8 mouse cellular contexts compared by ENCODE assay signal in the genomic region with DNA sequence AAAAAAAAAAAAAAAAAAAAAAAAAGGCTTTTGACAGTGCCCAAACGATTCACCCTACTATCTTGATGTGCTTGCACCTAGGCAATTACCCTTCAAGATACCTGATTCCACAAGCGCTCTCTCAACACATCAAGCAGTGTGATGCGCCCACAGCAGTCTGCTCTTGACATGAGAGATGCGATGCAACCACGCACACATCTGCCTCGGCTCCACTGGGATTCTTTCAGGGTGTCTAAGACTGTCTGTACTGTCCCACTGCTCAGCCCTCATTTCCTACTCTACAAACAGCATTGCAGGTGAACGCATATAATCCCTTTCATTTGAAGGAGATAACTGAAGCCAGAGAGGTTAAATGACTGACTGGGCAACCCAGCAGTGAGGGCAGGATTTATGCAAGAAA. TPM values are rescaled to one million over a fixed set of nuclear protein-coding genes. Genes with fewer than 3 reads are reported as not detected.
DNase-seq lines count a peak whose midpoint lies in the region; ATAC-seq and TF ChIP-seq lines count a peak whose summit lies in the region.

No protein-coding gene starts in this region.

- peaks cover 54% of the 10 kb centered on the region for H3K79me2 ChIP-seq in C2C12 (ENCODE audit: control insufficient read depth, insufficient read depth)

- no peak for TF ChIP-seq POLR2A in embryonic fibroblast, embryonic 13.5 days (IDR thresholded peaks at IDR 0.05; ENCODE audit: low read depth, low read length)

- intact Hi-C loops in gastrocnemius, postnatal 36 days (cut with DNase I) = loop anchor here (2.0 to 5.0 kb wide), 2 partner anchors 97 to 131 kb away; no protein-coding TSS in a partner anchor

- no peaks in the 10 kb centered on the region for H3K27me3 ChIP-seq in heart, embryonic 14.5 days (ENCODE audit: control insufficient read depth, insufficient read depth, low read length)
- no peaks in the 10 kb centered on the region for H3K27me3 ChIP-seq in C2C12 (ENCODE audit: control insufficient read depth, insufficient read depth, insufficient read length)
- no peaks in the 10 kb centered on the region for H3K27me3 ChIP-seq in liver, embryonic 12.5 days (replicated peaks)

- H3K4me1 ChIP-seq in heart, embryonic 14.5 days (ENCODE audit: control insufficient read depth in 2 of 2, insufficient read depth in 2 of 2, low read length in 2 of 2) = peaks cover 4 to 18% of the 10 kb centered on the region in 2 experiments
- H3K4me1 ChIP-seq in embryonic fibroblast, embryonic 13.5 days (ENCODE audit: control insufficient read depth, insufficient read depth, low read length) = peaks cover 5% of the 10 kb centered on the region; the same call in 1 of the 2 replicates
- peaks cover 15% of the 10 kb centered on the region for H3K4me1 ChIP-seq in liver, embryonic 12.5 days

- H3ac ChIP-seq in C2C12 (ENCODE audit: control insufficient read depth, insufficient read length, low read depth) = peak overlapping the region; percentile 93

- peak overlapping the region; percentile 95 for H3K9ac ChIP-seq in heart, embryonic 14.5 days (ENCODE audit: low read length)
- peak overlapping the region; percentile 77 for H3K9ac ChIP-seq in liver, embryonic 12.5 days

- H3K4me3 ChIP-seq in heart, embryonic 14.5 days (ENCODE audit: control insufficient read depth in 1 of 2, insufficient read depth in 1 of 2, low read depth in 1 of 2, low read length in 2 of 2) = peak overlapping the region; percentile 95 to 98
- H3K4me3 ChIP-seq in C2C12 (ENCODE audit: insufficient read depth, poor library complexity, severe bottlenecking) = peak overlapping the region; percentile 79
- peak overlapping the region; percentile 67 for H3K4me3 ChIP-seq in embryonic fibroblast, embryonic 13.5 days (ENCODE audit: insufficient read depth, low read length)
- peak overlapping the region; percentile 89 for H3K4me3 ChIP-seq in liver, embryonic 12.5 days

- peaks cover 31% of the 10 kb centered on the region for H3K79me3 ChIP-seq in C2C12 (ENCODE audit: low read depth)

- no peaks in the 10 kb centered on the region for H3K9me3 ChIP-seq in heart, embryonic 14.5 days (ENCODE audit: control insufficient read depth, low read length)
- no peaks in the 10 kb centered on the region for H3K9me3 ChIP-seq in liver, embryonic 12.5 days (replicated peaks)

- peak overlapping the region; percentile 70 for H3K4me2 ChIP-seq in heart, embryonic 14.5 days (ENCODE audit: low read length)
- H3K4me2 ChIP-seq in liver, embryonic 12.5 days = peak overlapping the region; percentile 84

- TF ChIP-seq CTCF in C2C12 (IDR thresholded peaks at IDR 0.05; ENCODE audit: control insufficient read depth, insufficient read depth, insufficient read length) = no peak
- no peak for TF ChIP-seq CTCF in embryonic fibroblast, embryonic 13.5 days (IDR thresholded peaks at IDR 0.05; ENCODE audit: borderline replicate concordance, insufficient read depth, low read length)

- ATAC-seq in heart, embryonic 14.5 days (ENCODE audit: insufficient number of reproducible peaks, insufficient read depth, low FRiP score, low read depth) = no peak
- ATAC-seq in liver, embryonic 12.5 days = no peak

- peak overlapping the region in 1 of 2 experiments; percentile 92; a peak in 1 of 4 replicates for H3K27ac ChIP-seq in heart, embryonic 14.5 days (replicated peaks in 1 of 2; ENCODE audit: control insufficient read depth in 1 of 2, insufficient read depth in 1 of 2, low read depth in 2 of 2, low read length in 2 of 2)
- no peak overlapping the region for H3K27ac ChIP-seq in embryonic fibroblast, embryonic 13.5 days (ENCODE audit: insufficient read depth, low read length)
- H3K27ac ChIP-seq in liver, embryonic 12.5 days = no peak overlapping the region

- peaks cover 44% of the 10 kb centered on the region for H3K36me3 ChIP-seq in heart, embryonic 14.5 days (ENCODE audit: control insufficient read depth, insufficient read depth, low read length)
- H3K36me3 ChIP-seq in C2C12 (ENCODE audit: control insufficient read depth, insufficient read depth) = peaks cover 43% of the 10 kb centered on the region
- peaks cover 42% of the 10 kb centered on the region for H3K36me3 ChIP-seq in liver, embryonic 12.5 days

- WGBS in heart, embryonic 14.5 days = 45% methylated on average over 7 of the region's 7 CpGs
- WGBS in liver, embryonic 12.5 days (ENCODE audit: insufficient replicate concordance) = 64% methylated on average over 7 of the region's 7 CpGs

- DNase-seq in heart, postnatal 4 days = no peak
- no peak for DNase-seq in retina, postnatal 1 day
- no peak for DNase-seq in gastrocnemius, postnatal 36 days
- DNase-seq in ovary, postnatal 36 days (ENCODE audit: low spot score) = no peak

TF ChIP-seq in C2C12, 6 proteins besides CTCF, POLR2A, EP300 and RAD21:
- TF ChIP-seq USF1 (IDR thresholded peaks at IDR 0.05; ENCODE audit: low read depth) = no peak
- no peak for TF ChIP-seq CEBPB (IDR thresholded peaks at IDR 0.05; ENCODE audit: low read depth)
- no peak for TF ChIP-seq MYOG (IDR thresholded peaks at IDR 0.05; ENCODE audit: control insufficient read depth, extremely low read depth, insufficient read length)
- TF ChIP-seq MYOD1 (IDR thresholded peaks at IDR 0.05; ENCODE audit: control insufficient read depth, insufficient read length, low read depth) = no peak
- TF ChIP-seq MAX (IDR thresholded peaks at IDR 0.05) = no peak
- TF ChIP-seq FOSL1 (IDR thresholded peaks at IDR 0.05; ENCODE audit: insufficient read depth, low read length, poor library complexity, severe bottlenecking) = no peak

RNA-seq across cellular contexts. Expression of a gene that starts 1.2 kb away (rescaled TPM):
- polyA plus RNA-seq in heart, embryonic 14.5 days (2014; fragmentation: Nextera tagmentation; extraction: Ambion mirVana) = 55.0 and 57.0 TPM in 2 replicates
- total RNA-seq in heart, postnatal 4 days (2021) = 100 to 1,000 TPM in 1 of 2 experiments, 10 to 100 TPM in 1; 92.6 to 107 TPM
- 26.8 TPM for polyA plus RNA-seq in C2C12 (2012; fragmentation: generic; extraction: Trizol)
- polyA plus RNA-seq in embryonic fibroblast, embryonic 13.5 days (2011; ENCODE audit: insufficient read length, low read depth, missing spikeins) = 106 and 135 TPM in 2 replicates
- 22.8 and 25.2 TPM in 2 replicates for polyA plus RNA-seq in liver, embryonic 12.5 days (2016; fragmentation: Nextera tagmentation; extraction: Ambion mirVana)
- 100 to 1,000 TPM in 1 of 2 experiments, 10 to 100 TPM in 1; 82.6 to 121 TPM for total RNA-seq in gastrocnemius, postnatal 36 days (2021)

RNA-seq across cellular contexts. Expression of a gene that starts 46.0 kb away (rescaled TPM):
- 2.1 and 2.4 TPM in 2 replicates for polyA plus RNA-seq in heart, embryonic 14.5 days (2014; fragmentation: Nextera tagmentation; extraction: Ambion mirVana)
- 10 to 100 TPM; 17.1 to 17.2 TPM for total RNA-seq in heart, postnatal 4 days (2021)
- polyA plus RNA-seq in C2C12 (2012; fragmentation: generic; extraction: Trizol) = 11.3 TPM
- polyA plus RNA-seq in embryonic fibroblast, embryonic 13.5 days (2011; ENCODE audit: insufficient read length, low read depth, missing spikeins) = 28.2 and 29.1 TPM in 2 replicates
- 0.67 and 0.68 TPM in 2 replicates for polyA plus RNA-seq in liver, embryonic 12.5 days (2016; fragmentation: Nextera tagmentation; extraction: Ambion mirVana)
- total RNA-seq in gastrocnemius, postnatal 36 days (2021) = 1 to 10 TPM; 4.2 to 4.9 TPM
